Comparison of ENCODE assay signal across 8 mouse cellular contexts in genomic region chr12:54656396-54657171, GRCm38 (mm10). TPM values are rescaled to one million over a fixed set of nuclear protein-coding genes. Genes with fewer than 3 reads are reported as not detected.
DNase-seq lines count a peak whose midpoint lies in the region; ATAC-seq and TF ChIP-seq lines count a peak whose summit lies in the region.

Gene Sptssa, minus strand, starts transcription at chr12:54656573.

- H3K4me1 ChIP-seq in forebrain, embryonic 15.5 days = peaks cover 26% of the 10 kb centered on the region
- H3K4me1 ChIP-seq in lung, adult 2 months (ENCODE audit: control insufficient read depth, insufficient read depth, low read length) = peaks cover 10% of the 10 kb centered on the region

- TF ChIP-seq CTCF in lung, adult 2 months (IDR thresholded peaks at IDR 0.05; ENCODE audit: insufficient read depth, low read length) = no peak

- TF ChIP-seq POLR2A in lung, adult 2 months (IDR thresholded peaks at IDR 0.05; ENCODE audit: borderline replicate concordance, extremely low read depth, low read depth, low read length) = peak; percentile 74; the same call in 1 of the 2 replicates

- no peaks in the 10 kb centered on the region for H3K36me3 ChIP-seq in forebrain, embryonic 15.5 days

- peak within 1 kb of the TSS; percentile 75 for H3K4me3 ChIP-seq in forebrain, embryonic 15.5 days
- H3K4me3 ChIP-seq in lung, adult 2 months (replicated peaks; ENCODE audit: extremely low read depth, low read depth, low read length) = peak within 1 kb of the TSS; percentile 94

- H3K27me3 ChIP-seq in forebrain, embryonic 15.5 days = no peaks in the 10 kb centered on the region

- H3K9ac ChIP-seq in forebrain, embryonic 15.5 days (replicated peaks) = peak within 1 kb of the TSS; percentile 82

- H3K27ac ChIP-seq in forebrain, embryonic 15.5 days (replicated peaks) = peak within 1 kb of the TSS; percentile 66

- intact Hi-C loops in heart, postnatal 25 days (cut with DNase I) = loop anchor here (2.0 kb wide), 1 partner anchor 38 kb away; the partner anchor contains the start of gene Eapp

- H3K9me3 ChIP-seq in forebrain, embryonic 15.5 days = no peaks in the 10 kb centered on the region

- H3K4me2 ChIP-seq in forebrain, embryonic 15.5 days (replicated peaks) = peak within 1 kb of the TSS; percentile 75

- ATAC-seq in forebrain, embryonic 15.5 days (replicated peaks) = peak; percentile 99
- ATAC-seq in neutrophil, adult 5-6 weeks (ENCODE audit: extremely low read depth, insufficient number of reproducible peaks, low FRiP score, poor library complexity, severe bottlenecking) = peak; percentile 93

- WGBS in forebrain, embryonic 15.5 days = 7% methylated on average over 52 of the region's 53 CpGs
- WGBS in lung, adult 2 months = 8% methylated on average over 53 of the region's 53 CpGs

- DNase-seq in ES-CJ7 (ENCODE audit: low read depth, low spot score) = peak; percentile 92
- peak; percentile 95 for DNase-seq in cerebellum, adult 11 months
- peak; percentile 96 for DNase-seq in heart, postnatal 25 days (ENCODE audit: low spot score)
- peak; percentile 96 for DNase-seq in layer of hippocampus, adult 18-20 months (ENCODE audit: low spot score in 2 of 2)
- peak; percentile 91 for DNase-seq in lung, adult 2 months
- DNase-seq in thymus, adult 18-20 months = peak; percentile 91

RNA-seq across cellular contexts. Expression of gene Sptssa, which starts in this region (rescaled TPM):
- polyA plus RNA-seq in forebrain, embryonic 15.5 days (2015; fragmentation: Nextera tagmentation; extraction: Ambion mirVana) = 156 and 171 TPM in 2 replicates
- total RNA-seq in heart, postnatal 25 days (2021) = 10 to 100 TPM; 34.2 to 35.2 TPM
- 10 to 100 TPM; 27.2 to 27.3 TPM for total RNA-seq in layer of hippocampus, adult 18-20 months (2021)
- 67.1 and 82.2 TPM in 2 replicates for polyA plus RNA-seq in lung, adult 2 months (2012; rRNA removed)
- 39.2 and 47.3 TPM in 2 replicates for total RNA-seq in neutrophil, adult 5-6 weeks (2017)

Comparison
In these comparisons a context has a peak if more than half of its experiments do, and no peak if none do; other contexts are left out.
1. Peak in every context shown above with its lines: DNase-seq, ATAC-seq, H3K4me3 ChIP-seq and H3K27ac ChIP-seq.